Mouse (Mus musculus): Measurements from ENCODE around the gene Synj2. TPM values are rescaled to one million over a fixed set of nuclear protein-coding genes. Genes with fewer than 3 reads are reported as not detected.

Synj2 gene
- total and polyA plus RNA-seq, 2 experiments: 0.66 to 3.0 TPM

DNA sequence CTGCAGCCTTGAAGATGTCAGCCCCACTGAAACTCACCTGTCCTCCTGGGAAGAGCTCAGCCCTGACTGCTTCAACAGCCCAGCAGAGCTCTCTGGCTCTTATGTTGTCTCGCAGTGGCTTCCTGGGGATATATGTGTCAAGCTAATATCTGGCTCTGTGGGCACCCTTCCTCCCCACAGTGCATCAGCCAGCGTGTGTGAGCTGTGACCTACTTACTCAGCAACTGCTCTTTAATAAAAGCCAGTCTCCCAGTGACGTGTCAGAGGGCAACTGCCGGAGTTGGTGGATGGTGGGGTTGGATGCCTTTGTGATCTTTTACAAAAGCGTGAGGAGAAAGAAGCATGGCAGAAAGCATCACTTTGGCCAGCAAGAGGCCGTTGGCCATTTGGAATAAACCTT is 42.8 kb downstream of the Synj2 start:
- no peaks in the 10 kb centered on the region for H3K79me2 ChIP-seq (ENCODE audit: control insufficient read depth, insufficient read depth, low read length)
- H3K4me3 ChIP-seq (ENCODE audit: insufficient read depth, low read depth, low read length): no peak overlapping the region
- no peak for DNase-seq (ENCODE audit: extremely low read depth, low read depth, low spot score)
- no peak overlapping the region for H3K27ac ChIP-seq (replicated peaks; ENCODE audit: insufficient read depth, low read depth, low read length)
- no peak overlapping the region for H3K9ac ChIP-seq (ENCODE audit: low read depth, low read length)
- no peaks in the 10 kb centered on the region for H3K36me3 ChIP-seq (ENCODE audit: control insufficient read depth, insufficient read depth, low read length)
- H3K4me1 ChIP-seq (ENCODE audit: control insufficient read depth, insufficient read depth, low read length): peaks cover 1% of the 10 kb centered on the region
- TF ChIP-seq POLR2A (IDR thresholded peaks at IDR 0.05; ENCODE audit: extremely low read depth, insufficient read depth, low read length) (no peak), CTCF (IDR thresholded peaks at IDR 0.05; ENCODE audit: low read depth, low read length) (no peak)
- H3K27me3 ChIP-seq (ENCODE audit: control insufficient read depth, insufficient read depth, low read length): no peaks in the 10 kb centered on the region
- WGBS: 90% methylated on average over 6 of the region's 6 CpGs

GRCm38 (mm10) chr17:5984700-5985231 is 43.7 kb downstream of the Synj2 start:
- no peak overlapping the region for H3K4me3 ChIP-seq (ENCODE audit: insufficient read depth, low read depth, low read length)
- TF ChIP-seq CTCF (IDR thresholded peaks at IDR 0.05; ENCODE audit: low read depth, low read length) (no peak), POLR2A (IDR thresholded peaks at IDR 0.05; ENCODE audit: extremely low read depth, insufficient read depth, low read length) (no peak)
- H3K27me3 ChIP-seq (ENCODE audit: control insufficient read depth, insufficient read depth, low read length): no peaks in the 10 kb centered on the region
- DNase-seq (ENCODE audit: extremely low read depth, low read depth, low spot score): no peak
- H3K79me2 ChIP-seq (ENCODE audit: control insufficient read depth, insufficient read depth, low read length): no peaks in the 10 kb centered on the region
- H3K36me3 ChIP-seq (ENCODE audit: control insufficient read depth, insufficient read depth, low read length): no peaks in the 10 kb centered on the region
- 96% methylated on average over 13 of the region's 13 CpGs for WGBS
- no peak overlapping the region for H3K9ac ChIP-seq (ENCODE audit: low read depth, low read length)
- H3K4me1 ChIP-seq (ENCODE audit: control insufficient read depth, insufficient read depth, low read length): no peaks in the 10 kb centered on the region
- H3K27ac ChIP-seq (replicated peaks; ENCODE audit: insufficient read depth, low read depth, low read length): no peak overlapping the region

GRCm38 (mm10) chr17:5985271-5985670 is 44.2 kb downstream of the Synj2 start:
- 93% methylated on average over 1 of the region's 1 CpGs for WGBS
- no peak overlapping the region for H3K27ac ChIP-seq (replicated peaks; ENCODE audit: insufficient read depth, low read depth, low read length)
- DNase-seq (ENCODE audit: extremely low read depth, low read depth, low spot score): no peak
- no peak overlapping the region for H3K4me3 ChIP-seq (ENCODE audit: insufficient read depth, low read depth, low read length)
- H3K36me3 ChIP-seq (ENCODE audit: control insufficient read depth, insufficient read depth, low read length): no peaks in the 10 kb centered on the region
- TF ChIP-seq POLR2A (IDR thresholded peaks at IDR 0.05; ENCODE audit: extremely low read depth, insufficient read depth, low read length) (no peak), CTCF (IDR thresholded peaks at IDR 0.05; ENCODE audit: low read depth, low read length) (no peak)
- H3K9ac ChIP-seq (ENCODE audit: low read depth, low read length): no peak overlapping the region
- no peaks in the 10 kb centered on the region for H3K79me2 ChIP-seq (ENCODE audit: control insufficient read depth, insufficient read depth, low read length)
- H3K27me3 ChIP-seq (ENCODE audit: control insufficient read depth, insufficient read depth, low read length): no peaks in the 10 kb centered on the region
- no peaks in the 10 kb centered on the region for H3K4me1 ChIP-seq (ENCODE audit: control insufficient read depth, insufficient read depth, low read length)

DNA sequence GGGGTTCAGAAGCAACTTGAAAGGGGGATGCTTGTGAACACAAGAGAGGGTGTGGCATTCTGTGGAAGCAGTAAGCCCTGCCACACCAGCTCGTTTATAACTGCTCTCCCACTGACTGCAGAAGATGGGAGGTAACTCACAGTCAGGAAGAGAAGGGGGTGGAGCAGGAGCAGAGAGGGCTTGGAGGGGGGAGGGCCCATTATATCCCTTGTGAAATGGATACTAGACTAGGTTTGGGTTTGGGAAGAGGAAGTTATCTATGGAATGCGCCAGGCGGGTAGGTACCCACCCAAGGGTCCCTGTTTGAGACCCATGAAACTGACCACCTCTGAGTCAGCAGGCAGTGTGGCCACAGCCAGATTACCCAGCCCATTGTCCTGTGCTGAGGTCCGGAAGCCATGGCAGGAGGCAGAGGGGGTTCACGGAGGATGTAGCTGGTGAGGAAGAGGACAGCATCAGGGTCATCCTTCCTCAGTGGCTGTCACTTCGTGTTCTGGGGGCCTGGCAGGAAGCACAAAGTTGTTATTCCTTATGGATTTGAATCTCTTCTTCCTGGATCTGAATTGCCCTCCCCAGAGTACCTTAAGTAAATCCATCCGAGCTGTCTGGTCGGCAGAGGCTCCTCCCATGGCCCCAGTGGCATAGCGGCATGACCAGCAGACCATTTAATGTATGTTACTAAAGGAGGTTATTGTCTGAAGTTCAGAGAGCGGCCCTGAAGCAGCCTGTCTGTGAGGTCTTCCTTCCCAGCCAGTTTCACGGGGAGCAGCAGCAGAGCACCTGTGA is 46.4 kb downstream of the Synj2 start:
- H3K79me2 ChIP-seq (ENCODE audit: control insufficient read depth, insufficient read depth, low read length): no peaks in the 10 kb centered on the region
- no peak overlapping the region for H3K9ac ChIP-seq (ENCODE audit: low read depth, low read length)
- no peak overlapping the region for H3K4me3 ChIP-seq (ENCODE audit: insufficient read depth, low read depth, low read length)
- TF ChIP-seq POLR2A (IDR thresholded peaks at IDR 0.05; ENCODE audit: extremely low read depth, insufficient read depth, low read length): no peak
- TF ChIP-seq CTCF (IDR thresholded peaks at IDR 0.05; ENCODE audit: low read depth, low read length): no peak
- H3K36me3 ChIP-seq (ENCODE audit: control insufficient read depth, insufficient read depth, low read length): no peaks in the 10 kb centered on the region
- no peaks in the 10 kb centered on the region for H3K4me1 ChIP-seq (ENCODE audit: control insufficient read depth, insufficient read depth, low read length)
- H3K27ac ChIP-seq (replicated peaks; ENCODE audit: insufficient read depth, low read depth, low read length): no peak overlapping the region
- H3K27me3 ChIP-seq (ENCODE audit: control insufficient read depth, insufficient read depth, low read length): no peaks in the 10 kb centered on the region
- DNase-seq (ENCODE audit: extremely low read depth, low read depth, low spot score): no peak
- 72% methylated on average over 11 of the region's 11 CpGs for WGBS

DNA sequence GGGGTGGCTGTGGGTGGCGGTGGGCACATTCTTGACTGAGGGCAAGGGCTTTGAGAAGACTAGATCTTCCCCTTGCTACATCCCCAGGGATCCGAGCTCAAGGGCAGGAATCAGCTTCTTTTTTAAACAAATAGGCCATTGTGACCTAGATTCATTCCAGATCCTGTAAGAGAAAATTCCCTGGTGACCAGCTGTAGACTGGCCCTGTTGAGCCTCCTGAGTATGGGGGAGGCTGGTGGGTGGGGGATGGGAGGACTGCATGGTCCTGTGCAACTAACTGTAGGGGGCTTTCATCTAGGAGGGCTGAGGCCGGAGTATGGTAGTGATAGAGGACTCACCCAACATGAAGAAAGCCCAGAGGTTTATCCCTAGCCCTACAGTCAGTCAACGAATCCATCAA is 47.0 kb downstream of the Synj2 start:
- H3K27me3 ChIP-seq (ENCODE audit: control insufficient read depth, insufficient read depth, low read length): no peaks in the 10 kb centered on the region
- no peak overlapping the region for H3K4me3 ChIP-seq (ENCODE audit: insufficient read depth, low read depth, low read length)
- WGBS: 94% methylated on average over 4 of the region's 4 CpGs
- TF ChIP-seq POLR2A (IDR thresholded peaks at IDR 0.05; ENCODE audit: extremely low read depth, insufficient read depth, low read length) (no peak), CTCF (IDR thresholded peaks at IDR 0.05; ENCODE audit: low read depth, low read length) (no peak)
- H3K4me1 ChIP-seq (ENCODE audit: control insufficient read depth, insufficient read depth, low read length): no peaks in the 10 kb centered on the region
- H3K36me3 ChIP-seq (ENCODE audit: control insufficient read depth, insufficient read depth, low read length): no peaks in the 10 kb centered on the region
- H3K79me2 ChIP-seq (ENCODE audit: control insufficient read depth, insufficient read depth, low read length): no peaks in the 10 kb centered on the region
- no peak for DNase-seq (ENCODE audit: extremely low read depth, low read depth, low spot score)
- H3K27ac ChIP-seq (replicated peaks; ENCODE audit: insufficient read depth, low read depth, low read length): no peak overlapping the region
- H3K9ac ChIP-seq (ENCODE audit: low read depth, low read length): no peak overlapping the region
